Comparison of ENCODE assay signal across 18 mouse cellular contexts in genomic region chr6:72567508-72567907, GRCm38 (mm10). TPM values are rescaled to one million over a fixed set of nuclear protein-coding genes. Genes with fewer than 3 reads are reported as not detected.
DNase-seq lines count a peak whose midpoint lies in the region; ATAC-seq and TF ChIP-seq lines count a peak whose summit lies in the region.
"Had no signal": no experiment of that assay in that cellular context is flagged by ENCODE, and none has a peak within 500 bp of the region (broad histone marks: within the 10 kb centered on the region; RNA-seq: fewer than 3 reads in every experiment).

No protein-coding gene starts in this region.

- TF ChIP-seq CTCF in intestine, postnatal 0 days (IDR thresholded peaks at IDR 0.05; ENCODE audit: low read depth) = peak; percentile 51

- H3K27ac ChIP-seq in intestine, postnatal 0 days (ENCODE audit: low read depth, low read length) = no peak overlapping the region
- no peak overlapping the region for H3K27ac ChIP-seq in intestine, embryonic 15.5 days
- H3K27ac ChIP-seq: embryonic facial prominence, embryonic 10.5 days; heart, embryonic 15.5 days; limb, embryonic 12.5 days had no signal

- H3K9ac ChIP-seq in intestine, postnatal 0 days (ENCODE audit: low read depth, low read length) = no peak overlapping the region
- no peak overlapping the region for H3K9ac ChIP-seq in intestine, embryonic 15.5 days
- H3K9ac ChIP-seq: heart, embryonic 15.5 days; limb, embryonic 12.5 days; lung, embryonic 14.5 days had no signal

- no peak overlapping the region for H3K4me2 ChIP-seq in intestine, postnatal 0 days (replicated peaks; ENCODE audit: low read depth)
- no peak overlapping the region for H3K4me2 ChIP-seq in intestine, embryonic 15.5 days (replicated peaks)
- H3K4me2 ChIP-seq: heart, embryonic 15.5 days; limb, embryonic 12.5 days; lung, embryonic 14.5 days; midbrain, embryonic 11.5 days had no signal

- H3K9me3 ChIP-seq in intestine, postnatal 0 days (ENCODE audit: control insufficient read depth) = no peaks in the 10 kb centered on the region
- H3K9me3 ChIP-seq in intestine, embryonic 15.5 days = no peaks in the 10 kb centered on the region
- H3K9me3 ChIP-seq: embryonic facial prominence, embryonic 10.5 days; heart, embryonic 15.5 days; limb, embryonic 12.5 days had no signal

- peak; percentile 20 for DNase-seq in thymus, postnatal 14 days
- no peak for DNase-seq in thymus, postnatal 10 days (ENCODE audit: low spot score in 2 of 2)
- peak; percentile 55 for DNase-seq in kidney, postnatal 10 days
- DNase-seq in cerebellum, adult 8-10 months = no peak
- no peak for DNase-seq in right cerebral cortex, postnatal 14 days
- DNase-seq: adrenal gland, adult 8-10 months; cerebellum, adult 11-12 months; layer of hippocampus, adult 9-11 months; lung, embryonic 14.5 days; lung, postnatal 4 days; right cerebral cortex, postnatal 25 days had no signal

- H3K4me3 ChIP-seq in intestine, postnatal 0 days (ENCODE audit: low read depth, low read length) = no peak overlapping the region
- H3K4me3 ChIP-seq in intestine, embryonic 15.5 days (replicated peaks) = no peak overlapping the region
- H3K4me3 ChIP-seq: embryonic facial prominence, embryonic 10.5 days; heart, embryonic 15.5 days; limb, embryonic 12.5 days had no signal

- H3K36me3 ChIP-seq in intestine, postnatal 0 days (ENCODE audit: control insufficient read depth, insufficient read depth) = peaks cover 19% of the 10 kb centered on the region
- no peaks in the 10 kb centered on the region for H3K36me3 ChIP-seq in intestine, embryonic 15.5 days

- 77% methylated on average over 5 of the region's 5 CpGs for WGBS in intestine, postnatal 0 days
- WGBS in intestine, embryonic 15.5 days = 81% methylated on average over 5 of the region's 5 CpGs

- no peaks in the 10 kb centered on the region for H3K27me3 ChIP-seq in intestine, postnatal 0 days (replicated peaks; ENCODE audit: control insufficient read depth, insufficient read depth, low read length)
- H3K27me3 ChIP-seq in intestine, embryonic 15.5 days (replicated peaks) = no peaks in the 10 kb centered on the region
- H3K27me3 ChIP-seq: heart, embryonic 15.5 days; limb, embryonic 12.5 days had no signal

- ATAC-seq in intestine, postnatal 0 days = no peak
- no peak for ATAC-seq in intestine, embryonic 15.5 days
- ATAC-seq: forebrain, embryonic 14.5 days had no signal

- H3K4me1 ChIP-seq in intestine, postnatal 0 days (replicated peaks; ENCODE audit: control insufficient read depth, insufficient read depth, low read length) = no peaks in the 10 kb centered on the region
- peaks cover 6% of the 10 kb centered on the region for H3K4me1 ChIP-seq in intestine, embryonic 15.5 days (replicated peaks)

RNA-seq across cellular contexts. Expression of gene Capg, which starts 23.3 kb away (rescaled TPM):
- 25.2 and 28.5 TPM in 2 replicates for polyA plus RNA-seq in intestine, postnatal 0 days (2015; fragmentation: Nextera tagmentation; extraction: Ambion mirVana)
- polyA plus RNA-seq in intestine, embryonic 15.5 days (2015; fragmentation: Nextera tagmentation; extraction: Ambion mirVana) = 33.5 and 36.0 TPM in 2 replicates

RNA-seq across cellular contexts. Expression of gene Elmod3, which starts 30.7 kb away (rescaled TPM):
- polyA plus RNA-seq in intestine, postnatal 0 days (2015; fragmentation: Nextera tagmentation; extraction: Ambion mirVana) = 11.1 and 11.7 TPM in 2 replicates
- polyA plus RNA-seq in intestine, embryonic 15.5 days (2015; fragmentation: Nextera tagmentation; extraction: Ambion mirVana) = 13.9 and 14.3 TPM in 2 replicates

RNA-seq across cellular contexts. Expression of gene Retsat, which starts 30.8 kb away (rescaled TPM):
- polyA plus RNA-seq in intestine, postnatal 0 days (2015; fragmentation: Nextera tagmentation; extraction: Ambion mirVana) = 24.6 and 26.4 TPM in 2 replicates
- 29.7 and 31.6 TPM in 2 replicates for polyA plus RNA-seq in intestine, embryonic 15.5 days (2015; fragmentation: Nextera tagmentation; extraction: Ambion mirVana)

RNA-seq across cellular contexts. Expression of gene Sh2d6, which starts 46.0 kb away (rescaled TPM):
- 0.12 and 0.16 TPM in 2 replicates for polyA plus RNA-seq in intestine, postnatal 0 days (2015; fragmentation: Nextera tagmentation; extraction: Ambion mirVana)
- 0.16 TPM in 1 of 2 replicates, not detected in the other for polyA plus RNA-seq in intestine, embryonic 15.5 days (2015; fragmentation: Nextera tagmentation; extraction: Ambion mirVana)
- polyA plus RNA-seq: heart, embryonic 15.5 days; lung, embryonic 14.5 days had no signal

RNA-seq across cellular contexts. Expression of gene Tgoln1, which starts 49.3 kb away (rescaled TPM):
- polyA plus RNA-seq in intestine, postnatal 0 days (2015; fragmentation: Nextera tagmentation; extraction: Ambion mirVana) = 133 and 136 TPM in 2 replicates
- 42.2 and 43.3 TPM in 2 replicates for polyA plus RNA-seq in intestine, embryonic 15.5 days (2015; fragmentation: Nextera tagmentation; extraction: Ambion mirVana)

Comparison
In these comparisons a context has a peak if more than half of its experiments do, and no peak if none do; other contexts are left out.
1. DNase-seq: peak in thymus, postnatal 14 days (single experiment) and kidney, postnatal 10 days (single experiment); none in thymus, postnatal 10 days (0 of 2), cerebellum, adult 8-10 months (single experiment) and right cerebral cortex, postnatal 14 days (single experiment).